Mouse (Mus musculus): ENCODE measurements around the gene Artn.

Artn gene

DNA sequence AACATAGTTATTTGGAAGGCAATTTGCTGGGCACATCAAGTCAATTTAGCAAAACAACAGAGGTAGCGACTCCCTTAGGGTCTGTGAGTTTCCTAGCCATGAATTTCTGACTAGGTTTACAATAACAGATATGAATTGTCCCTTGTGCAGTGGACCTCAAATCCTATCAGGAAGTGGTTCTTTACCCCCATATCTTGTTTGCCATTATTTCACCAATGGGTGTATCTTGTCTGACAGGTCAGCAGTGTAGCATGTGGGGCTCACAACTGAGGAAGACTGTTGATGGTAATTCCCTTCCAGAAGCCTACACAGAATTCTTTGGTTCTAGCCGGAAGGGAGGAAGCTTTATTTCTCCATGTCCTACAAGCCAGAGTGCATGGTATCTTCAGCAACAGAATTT lies 8.2 kb downstream of the Artn start:
- intact Hi-C loops (cut with DNase I): loop anchor here (5.0 kb wide), 1 partner anchor 94 kb away; no protein-coding TSS in a partner anchor

DNA sequence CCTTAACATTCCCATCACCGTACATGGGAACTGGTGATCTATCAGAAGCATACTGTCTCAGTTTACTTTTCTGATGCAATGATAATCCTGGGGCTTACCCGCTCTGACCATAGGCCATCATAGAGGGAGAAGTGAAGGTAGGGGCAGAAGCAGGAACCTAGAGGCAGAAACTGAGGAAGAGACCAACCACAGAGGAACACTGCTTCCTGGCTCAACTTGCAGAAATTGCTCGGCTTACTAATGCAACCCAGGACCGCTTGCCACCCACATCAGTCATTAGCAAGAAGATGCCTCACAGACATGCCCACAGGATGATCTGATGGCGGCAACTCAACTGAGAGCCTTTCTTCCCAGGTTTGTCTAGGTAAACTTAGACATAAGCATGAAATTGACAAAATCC lies 10.8 kb downstream of the Artn start:
- intact Hi-C loops (cut with DNase I): no loop called here

DNA sequence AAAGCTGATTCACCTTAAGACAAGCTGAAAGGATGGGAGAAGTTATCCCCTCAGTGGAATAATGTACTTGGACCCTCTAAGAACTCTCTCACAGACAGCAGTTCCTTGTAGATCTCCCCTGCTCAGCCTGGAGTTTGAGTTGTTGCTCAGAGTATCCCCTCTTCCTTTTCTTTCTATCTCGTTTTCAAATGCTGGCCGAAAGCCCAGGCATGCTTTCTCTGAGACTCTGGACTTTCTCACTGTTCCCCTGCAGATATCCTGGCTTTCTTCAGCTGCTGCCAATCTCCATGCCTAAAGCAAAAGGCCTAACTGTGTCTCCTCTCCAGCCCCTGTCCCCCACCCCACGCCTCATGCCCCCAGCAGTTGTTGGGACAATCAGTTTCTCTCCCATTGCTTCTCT lies 11.3 kb downstream of the Artn start:
- intact Hi-C loops (cut with DNase I): no loop called here

DNA sequence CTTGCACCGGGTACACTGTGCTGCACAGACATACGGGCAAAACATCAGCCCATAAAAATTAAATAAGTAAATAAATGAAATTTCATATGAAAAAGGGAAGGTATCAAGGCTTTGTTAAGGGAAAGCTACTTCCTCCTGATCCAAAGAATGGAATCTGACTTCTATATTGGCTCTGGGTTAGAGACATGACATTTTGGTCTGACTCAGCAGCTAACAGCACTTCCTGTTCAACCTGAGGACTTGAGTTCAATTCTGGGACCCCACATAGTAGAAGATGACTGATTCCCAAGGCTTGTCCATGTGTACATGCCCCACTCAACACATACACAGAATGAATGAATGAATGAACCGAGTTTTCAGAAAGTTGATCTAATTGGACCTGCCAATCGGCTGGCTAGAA lies 11.7 kb downstream of the Artn start:
- intact Hi-C loops (cut with DNase I): no loop called here

DNA sequence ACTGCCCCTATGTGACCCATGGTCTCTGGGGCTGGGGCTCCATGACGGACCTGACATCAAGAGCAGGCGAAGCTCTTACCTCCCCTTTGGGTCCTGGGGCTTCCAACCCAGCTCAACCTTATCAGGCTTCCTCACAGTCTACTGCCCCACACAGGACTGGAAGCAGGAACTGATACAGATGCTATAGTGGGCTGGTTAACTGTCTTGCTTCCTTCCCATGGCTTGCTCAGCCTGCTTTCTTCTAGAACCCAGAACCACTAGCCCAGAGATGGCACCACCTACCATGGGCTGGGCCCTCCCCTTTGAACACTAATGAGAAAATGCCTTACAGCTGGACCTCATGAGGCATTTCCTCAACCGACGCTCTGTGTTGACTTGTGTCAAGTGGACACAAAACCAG lies 12.2 kb downstream of the Artn start:
- intact Hi-C loops (cut with DNase I): no loop called here

DNA sequence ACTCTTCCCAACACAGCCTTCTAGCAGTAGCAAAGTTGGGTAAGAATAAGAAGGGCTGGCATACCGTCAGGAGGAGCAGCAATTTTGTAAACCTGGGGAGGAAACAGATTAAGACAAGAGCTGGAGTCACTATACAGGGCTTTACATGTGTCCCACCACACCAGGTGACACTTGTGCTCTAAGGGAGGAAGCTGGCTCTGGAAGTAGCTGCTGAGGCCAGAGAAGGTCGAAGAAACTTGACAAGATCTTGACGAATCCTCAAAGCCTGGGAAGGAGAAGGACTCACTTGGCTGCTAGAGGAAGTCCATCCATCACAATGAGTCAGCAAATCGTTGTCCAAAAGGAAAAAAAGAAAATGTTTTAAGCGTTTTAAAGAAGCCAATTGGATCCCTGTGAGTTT lies 13.2 kb downstream of the Artn start:
- intact Hi-C loops (cut with DNase I): no loop called here

DNA sequence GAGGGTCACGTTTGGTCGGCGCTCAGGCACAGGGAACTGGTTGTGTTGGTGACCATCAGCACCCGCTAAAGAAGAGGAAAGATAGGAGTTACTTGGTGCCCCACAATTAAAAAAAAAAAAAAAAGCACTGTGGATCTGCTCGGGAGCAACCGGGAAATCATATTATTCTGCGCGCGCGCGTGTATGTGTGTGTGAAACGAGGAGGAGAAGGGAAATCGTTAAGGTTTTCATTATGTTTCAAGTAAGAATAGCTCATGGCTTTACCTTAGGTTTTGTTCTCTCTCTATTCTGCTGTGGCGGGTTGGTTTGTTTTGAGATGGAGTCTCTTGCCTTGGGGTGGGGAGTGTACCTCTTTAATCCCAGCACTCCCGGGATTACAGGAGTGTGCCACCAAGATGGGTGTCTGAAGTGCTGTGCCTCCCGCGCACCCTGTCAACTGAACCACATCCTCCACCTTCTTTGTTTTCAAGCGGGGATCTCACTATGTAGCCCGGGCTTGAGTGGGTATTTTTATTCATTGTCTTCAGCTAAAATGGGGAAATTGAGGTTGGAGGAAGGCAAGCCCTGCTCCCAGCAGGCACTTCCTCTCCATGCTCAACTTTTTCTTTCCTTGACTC lies 14.0 kb downstream of the Artn start:
- intact Hi-C loops (cut with DNase I): no loop called here

DNA sequence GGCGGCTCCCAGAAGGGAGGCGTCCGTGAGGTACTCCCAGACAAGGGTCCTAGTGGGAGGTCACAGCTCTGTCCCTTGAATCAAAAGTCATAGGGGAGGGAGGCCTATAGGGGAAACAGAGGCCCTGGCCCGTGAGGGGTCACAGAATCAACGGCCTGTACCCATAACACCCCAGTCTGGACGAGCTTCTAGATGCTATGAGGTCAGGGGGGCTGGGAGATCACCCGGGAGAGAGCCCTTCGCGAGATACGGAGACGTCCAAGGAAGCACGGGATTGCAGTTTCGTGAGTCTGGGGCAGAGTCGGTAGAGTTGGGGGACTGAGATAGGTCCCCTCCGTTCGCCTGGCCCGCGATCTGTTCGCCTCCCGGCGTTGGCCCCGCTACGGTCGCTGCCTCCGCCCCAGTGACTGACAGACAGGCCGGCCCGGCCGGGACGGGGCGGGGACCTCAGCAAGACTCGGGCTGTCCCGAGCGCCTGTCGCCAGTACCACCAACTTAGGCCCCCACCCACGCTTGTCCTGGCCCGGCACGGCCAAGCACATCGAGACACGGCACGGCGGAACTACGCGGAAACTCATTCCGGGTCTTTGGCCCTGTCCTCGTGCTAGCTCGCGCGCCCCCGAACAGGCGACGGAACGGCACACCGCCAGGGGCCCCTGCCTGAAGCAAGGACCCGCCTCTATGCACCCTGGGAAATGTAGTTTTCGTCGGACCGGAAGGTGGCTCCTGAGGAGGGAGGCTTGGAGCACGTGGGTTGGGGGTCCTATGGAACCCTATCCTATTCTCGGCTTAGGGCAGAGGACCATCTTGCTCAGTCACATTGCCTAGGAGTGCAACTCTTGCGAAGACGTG lies 14.7 kb downstream of the Artn start, which contains the start of gene Ipo13:
TSS of gene Ipo13 (minus strand) at position 409 of the 852 bp plus-strand sequence.
- intact Hi-C loops (cut with DNase I): no loop called here

DNA sequence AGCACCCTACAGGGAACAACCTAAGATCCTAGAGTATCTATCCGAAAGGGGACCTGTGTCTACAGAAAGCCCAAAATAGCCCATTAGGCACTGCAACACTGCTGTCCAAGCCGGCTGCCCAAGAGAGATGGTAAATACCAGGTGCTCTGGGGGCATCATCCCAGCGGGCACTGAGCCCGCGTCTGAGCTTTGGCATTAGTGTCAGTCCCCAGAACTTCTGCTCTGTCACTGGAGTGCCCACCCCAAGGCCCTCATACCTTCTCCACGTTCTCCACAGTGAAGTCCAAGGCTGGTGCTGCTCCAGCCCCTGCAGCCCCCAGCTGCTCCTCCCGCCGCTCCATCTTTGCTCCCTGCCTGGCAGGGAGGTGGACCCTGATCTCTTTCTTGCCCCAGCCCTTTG lies 15.5 kb downstream of the Artn start:
- intact Hi-C loops (cut with DNase I): no loop called here

DNA sequence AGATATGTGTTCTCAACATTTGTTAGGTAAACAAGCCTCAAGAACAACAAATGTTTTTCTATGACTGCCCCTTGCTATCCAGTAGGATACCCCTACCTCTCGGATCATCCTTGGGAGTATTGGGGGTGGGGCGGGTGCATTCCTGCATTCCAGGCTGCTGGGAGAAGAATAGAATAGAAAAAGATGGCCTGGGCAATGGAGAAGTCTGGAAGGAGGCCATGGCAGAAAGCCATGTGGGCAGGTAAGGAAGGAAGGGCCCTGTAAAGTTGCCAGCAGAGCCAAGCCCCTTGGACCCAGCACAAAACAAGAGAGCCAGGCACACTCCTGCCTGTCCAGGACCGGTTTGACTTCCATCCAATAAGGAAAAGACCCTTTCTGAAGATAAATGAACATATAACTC lies 16.1 kb downstream of the Artn start:
- intact Hi-C loops (cut with DNase I): no loop called here

DNA sequence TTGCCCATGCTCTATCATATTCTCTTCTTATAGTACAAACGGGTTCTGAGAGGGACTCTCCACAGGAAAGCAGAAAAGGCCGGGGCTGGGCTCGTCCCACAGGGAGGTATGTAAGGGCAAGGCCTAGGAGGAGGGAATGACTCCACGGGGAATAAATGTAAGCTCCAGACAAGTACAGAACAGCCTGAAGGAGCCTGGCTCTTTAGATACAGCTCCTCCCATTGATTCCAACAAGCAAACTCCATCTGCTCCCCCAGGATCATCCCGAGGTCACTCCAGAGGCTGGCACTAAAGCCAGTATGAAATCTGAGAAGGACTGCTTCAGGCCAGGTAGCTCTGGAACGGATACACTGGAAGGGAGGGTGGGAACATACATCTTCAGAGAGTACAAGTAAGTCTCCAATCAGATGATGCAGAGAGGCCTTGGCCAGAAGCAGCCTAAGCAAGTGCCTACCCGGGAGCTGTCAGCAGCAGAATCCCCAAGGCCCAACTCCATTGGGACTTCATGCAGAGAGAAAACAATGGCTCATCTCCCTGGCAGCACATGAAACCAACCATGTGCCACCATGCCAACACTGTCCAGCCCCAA lies 16.8 kb downstream of the Artn start:
- intact Hi-C loops (cut with DNase I): no loop called here

DNA sequence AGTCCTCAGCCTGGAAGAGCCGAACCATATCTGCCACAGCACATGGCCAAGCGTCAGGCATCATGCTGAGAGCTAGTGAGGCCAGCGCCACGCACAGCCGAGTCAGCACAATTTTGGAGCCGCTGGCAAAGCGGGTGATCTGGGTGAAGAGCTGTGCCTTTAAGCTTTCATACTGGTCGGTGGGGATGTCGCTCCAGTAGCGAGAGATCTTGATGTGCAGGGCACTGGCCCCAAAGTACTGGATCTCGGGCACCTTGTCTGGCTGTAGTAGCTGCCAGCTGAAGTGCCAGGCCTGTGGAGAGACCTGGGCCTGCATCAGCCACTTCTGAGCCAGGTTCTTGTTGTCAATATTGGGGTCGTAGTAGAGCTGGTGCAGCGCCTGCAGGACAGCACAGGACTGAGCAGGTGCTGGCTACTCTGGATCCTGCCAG lies 17.4 kb downstream of the Artn start:
- intact Hi-C loops (cut with DNase I): no loop called here

DNA sequence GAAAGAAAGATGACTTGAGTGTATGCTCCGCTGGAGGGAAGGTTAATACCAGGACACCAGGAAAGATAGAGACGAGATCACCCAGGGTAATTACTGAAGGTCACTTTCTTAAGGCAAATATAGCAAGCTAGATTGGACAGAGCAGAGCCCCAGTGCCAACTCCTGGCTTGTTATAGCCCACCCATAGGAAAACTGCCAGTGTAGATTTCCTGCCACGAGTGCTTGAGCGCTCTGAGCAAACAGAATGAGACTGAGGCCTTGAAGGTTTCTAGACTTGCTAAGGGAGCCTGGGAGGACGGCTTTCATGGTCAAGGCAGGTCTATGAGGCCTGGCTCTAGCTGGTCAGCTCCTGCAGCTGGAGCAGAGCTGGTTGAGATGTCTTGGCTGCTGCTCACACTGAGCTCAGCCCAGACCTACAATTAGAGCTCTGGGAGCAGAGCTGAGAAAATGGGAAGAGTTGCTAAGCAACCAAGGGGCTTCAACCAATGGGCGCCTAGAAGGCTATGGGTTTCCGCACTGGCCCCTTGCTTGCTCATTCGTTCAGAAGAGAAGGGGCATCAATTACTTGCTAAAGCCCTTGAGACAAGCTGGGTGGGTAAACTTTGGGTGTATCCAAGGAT lies 20.6 kb downstream of the Artn start:
- intact Hi-C loops (cut with DNase I): no loop called here

DNA sequence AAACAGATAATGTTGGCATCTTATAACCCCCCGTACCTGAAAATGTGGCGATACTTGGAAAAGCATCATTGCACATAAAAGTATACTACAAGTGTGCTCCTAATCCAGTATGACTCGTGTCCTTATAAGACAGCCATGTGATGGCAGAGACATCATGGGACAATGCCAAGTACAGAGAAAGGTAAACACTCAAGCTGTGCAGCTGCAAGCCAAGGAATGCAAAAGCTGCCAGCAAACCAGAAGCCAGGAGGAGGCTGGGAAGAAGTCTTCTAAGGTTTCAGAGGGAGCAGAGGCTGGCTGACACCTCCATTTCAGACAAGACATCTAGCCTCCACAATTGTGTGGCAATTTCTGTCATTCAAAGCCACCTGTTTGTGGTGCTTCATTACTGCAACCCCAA lies 23.4 kb downstream of the Artn start:
- intact Hi-C loops (cut with DNase I): no loop called here

DNA sequence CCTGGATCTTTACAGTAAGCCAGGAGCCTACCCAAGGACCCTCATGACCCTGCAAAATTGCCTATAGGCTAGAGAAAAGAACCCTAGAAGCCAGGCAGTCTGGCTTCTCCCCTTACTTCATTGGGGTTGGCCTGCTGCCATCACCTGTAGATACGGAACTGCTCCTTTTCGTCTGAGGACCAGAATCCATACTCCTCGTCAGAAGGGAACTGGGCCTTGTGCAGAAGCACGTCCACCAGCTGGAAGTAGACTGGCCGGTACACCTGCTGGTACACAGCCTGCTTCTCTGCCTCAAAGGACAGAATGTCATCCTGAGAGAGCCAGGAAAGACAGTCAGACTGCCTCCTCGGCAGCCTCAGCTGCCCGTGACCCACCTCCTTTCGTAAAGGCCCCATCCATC lies 24.8 kb downstream of the Artn start:
- intact Hi-C loops (cut with DNase I): no loop called here

DNA sequence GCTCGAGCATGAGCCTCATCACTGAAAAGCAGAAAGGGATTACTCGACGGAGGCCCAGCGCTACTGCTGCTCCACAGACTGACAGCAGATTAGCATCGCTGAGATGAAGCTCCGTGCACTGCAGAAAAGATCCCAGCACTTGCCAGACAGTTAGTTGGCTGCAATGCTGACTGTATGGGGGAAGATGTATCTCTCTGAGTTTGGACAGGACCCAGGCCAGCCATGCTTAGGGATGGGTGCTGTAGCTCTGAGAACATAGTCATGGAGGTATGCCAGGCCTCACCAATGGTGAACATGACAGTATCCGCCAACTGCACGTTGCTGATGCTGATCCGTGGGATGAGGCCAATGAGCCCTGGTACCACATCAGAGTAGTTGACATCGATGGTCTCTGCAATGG lies 25.5 kb downstream of the Artn start:
- intact Hi-C loops (cut with DNase I): no loop called here

DNA sequence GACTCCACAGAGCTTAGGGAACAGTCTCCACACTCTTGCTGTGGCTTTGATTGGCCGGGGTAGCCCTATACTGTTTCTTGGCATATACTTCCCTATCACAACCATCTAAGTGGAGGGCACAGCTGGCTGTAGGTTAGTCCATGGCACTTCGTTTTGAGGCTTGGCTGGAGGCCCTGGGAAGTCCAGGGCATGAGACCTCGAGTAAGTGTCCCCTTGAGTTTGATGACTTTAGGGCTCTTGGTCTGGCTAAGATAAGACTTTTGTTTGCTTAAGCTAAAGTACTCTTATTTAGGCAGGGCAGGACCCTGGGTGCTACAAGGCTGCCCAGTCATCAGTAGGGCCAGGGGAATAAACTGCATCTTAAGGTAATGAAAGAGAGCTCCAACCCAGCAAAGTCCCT lies 31.5 kb downstream of the Artn start:
- intact Hi-C loops (cut with DNase I): no loop called here

DNA sequence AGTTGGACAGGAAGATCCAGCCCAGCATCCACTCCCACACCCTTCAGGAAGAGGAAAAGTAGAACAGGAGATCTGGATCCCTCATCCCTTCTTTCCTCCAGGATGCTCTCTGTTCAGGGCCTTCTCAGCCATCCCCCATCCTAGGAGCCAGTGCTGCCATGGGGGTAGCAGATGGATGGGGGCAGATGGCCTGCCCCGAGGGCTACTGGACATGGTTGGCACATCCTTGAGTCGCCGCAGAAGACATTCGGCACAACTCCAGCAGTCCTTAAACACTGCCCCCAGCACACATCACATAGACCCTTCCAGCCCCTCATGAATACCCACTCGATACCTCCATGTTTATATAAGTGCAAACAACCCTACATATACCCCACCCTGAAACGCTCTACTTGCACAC lies 33.5 kb downstream of the Artn start:
- intact Hi-C loops (cut with DNase I): no loop called here

DNA sequence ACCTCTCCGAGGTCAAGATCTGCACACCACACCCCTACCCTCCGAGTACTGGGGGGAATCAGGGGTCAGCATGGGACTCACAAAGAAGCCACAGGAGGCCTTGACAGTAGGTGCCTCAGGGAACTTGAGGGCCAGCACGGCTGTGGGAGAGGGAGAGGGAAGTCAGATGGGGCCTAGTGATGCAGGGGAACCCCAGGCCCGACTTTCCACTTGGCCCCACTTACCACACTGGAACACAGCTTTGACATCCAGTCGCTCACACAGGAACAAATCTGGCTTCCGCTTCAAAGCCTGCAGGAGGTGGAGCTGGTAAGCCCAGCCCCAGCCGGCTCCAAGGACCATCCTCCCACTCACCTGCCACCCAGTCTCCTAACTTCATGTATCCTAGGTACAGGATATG lies 34.2 kb downstream of the Artn start:
- intact Hi-C loops (cut with DNase I): no loop called here

DNA sequence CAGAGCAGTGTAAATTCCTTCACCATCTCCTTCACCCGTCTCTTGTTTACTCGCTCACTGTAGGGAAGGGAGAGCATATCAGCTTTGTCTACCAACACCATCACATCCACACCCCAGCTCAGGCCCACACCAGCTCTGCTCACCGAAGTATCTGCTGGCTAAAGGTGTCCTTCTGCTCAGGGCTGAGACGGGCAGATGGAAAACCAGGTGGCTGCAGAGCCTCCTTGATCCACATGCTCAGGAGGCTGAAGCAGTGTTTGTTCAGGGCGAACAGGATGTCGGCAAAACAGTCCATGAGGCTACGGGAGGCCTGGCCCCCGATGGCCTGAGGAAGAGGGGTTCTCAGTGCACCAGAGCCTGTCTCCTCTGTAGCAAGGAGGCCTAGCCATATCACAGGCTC lies 35.0 kb downstream of the Artn start:
- intact Hi-C loops (cut with DNase I): no loop called here

DNA sequence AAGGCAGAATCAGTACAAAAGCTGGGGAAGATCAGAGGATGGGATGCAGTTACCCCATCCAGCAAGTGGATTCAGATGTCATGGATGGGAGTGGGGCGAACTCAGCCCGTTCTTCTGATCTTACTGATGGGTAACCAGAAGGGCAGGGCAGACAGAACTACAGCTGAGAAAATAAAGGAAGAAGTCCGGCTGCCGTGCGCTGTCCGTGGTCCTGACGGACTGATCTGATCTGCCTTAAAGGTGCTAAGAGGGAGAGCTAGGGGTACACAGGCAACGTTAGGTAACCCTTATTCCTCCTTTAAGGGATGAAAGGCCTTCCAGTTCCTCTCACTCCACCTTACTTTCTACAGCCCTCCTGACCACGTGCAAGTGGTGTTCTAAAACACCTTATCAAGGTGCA lies 36.2 kb downstream of the Artn start:
- intact Hi-C loops (cut with DNase I): no loop called here

DNA sequence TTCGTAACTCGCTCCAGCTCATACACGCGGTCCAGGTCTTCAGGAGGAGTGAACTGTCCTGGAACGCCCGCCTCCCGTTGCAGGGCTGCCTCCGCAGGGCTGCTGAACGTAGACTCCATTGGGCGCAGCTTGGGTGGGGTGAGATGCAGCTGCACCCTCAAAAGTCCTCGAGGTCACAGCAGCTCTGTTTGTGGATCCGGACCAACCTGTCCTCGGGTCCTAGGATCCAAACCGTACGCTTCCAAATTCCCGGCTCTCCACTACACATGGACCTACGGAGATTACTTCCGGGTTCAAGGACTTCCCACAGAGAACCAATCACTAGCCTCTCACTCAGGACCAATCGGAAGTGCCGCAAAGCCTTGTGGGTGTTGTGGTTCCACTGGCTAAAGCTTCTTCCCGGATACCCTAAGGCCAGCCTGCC lies 37.8 kb downstream of the Artn start, which contains the start of gene Dph2:
TSS of gene Dph2 (minus strand) at position 295 of the 424 bp plus-strand sequence.
- intact Hi-C loops (cut with DNase I): no loop called here

Measured in adrenal gland (tissue).